8 mouse cellular contexts compared by ENCODE assay signal in the genomic region with DNA sequence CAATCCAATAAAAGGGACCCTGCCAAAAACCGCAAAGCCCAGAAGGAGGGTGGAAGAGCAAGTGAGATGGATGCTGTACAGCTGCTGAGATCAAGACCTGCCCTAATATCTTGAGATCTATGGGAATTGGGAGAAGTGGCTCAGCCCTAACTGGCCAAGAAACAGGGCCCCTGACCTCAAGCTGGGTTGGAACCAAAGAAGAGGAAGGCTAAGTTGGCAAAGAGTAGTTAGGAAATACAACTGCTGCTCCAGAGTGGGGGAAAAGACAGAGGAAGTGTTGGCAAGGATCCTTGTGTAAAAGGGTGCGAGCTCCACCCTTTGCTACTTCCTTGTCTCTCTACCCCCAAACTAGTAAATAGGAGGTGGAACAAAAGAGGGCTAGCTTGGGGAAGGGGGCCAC. TPM values are rescaled to one million over a fixed set of nuclear protein-coding genes. Genes with fewer than 3 reads are reported as not detected.
DNase-seq lines count a peak whose midpoint lies in the region; ATAC-seq and TF ChIP-seq lines count a peak whose summit lies in the region.

No protein-coding gene starts in this region.

- H3K36me3 ChIP-seq in forebrain, embryonic 14.5 days (ENCODE audit: control insufficient read depth, insufficient read depth, low read length): peaks cover 47% of the 10 kb centered on the region
- peaks cover 56% of the 10 kb centered on the region for H3K36me3 ChIP-seq in limb, embryonic 10.5 days
- peaks cover 10% of the 10 kb centered on the region; the same call in 1 of the 2 replicates for H3K36me3 ChIP-seq in midbrain, embryonic 11.5 days (ENCODE audit: control insufficient read depth, insufficient read depth, low read length)

- no peak overlapping the region for H3K9ac ChIP-seq in forebrain, embryonic 14.5 days (ENCODE audit: low read length)
- H3K9ac ChIP-seq in midbrain, embryonic 11.5 days (ENCODE audit: low read length): peak overlapping the region; percentile 9; the same call in 1 of the 2 replicates

- no peak for TF ChIP-seq CTCF in bone marrow macrophage, adult 2 months (IDR thresholded peaks at IDR 0.05; ENCODE audit: low read depth, low read length)

- peaks cover 29% of the 10 kb centered on the region for H3K4me1 ChIP-seq in bone marrow macrophage, adult 2 months (ENCODE audit: control insufficient read depth, insufficient read depth, low read length)
- H3K4me1 ChIP-seq in forebrain, embryonic 14.5 days (ENCODE audit: control insufficient read depth, insufficient read depth, low read length): no peaks in the 10 kb centered on the region
- peaks cover 5% of the 10 kb centered on the region; the same call in 1 of the 2 replicates for H3K4me1 ChIP-seq in limb, embryonic 10.5 days
- 0 out of 2 replicates have a peak, but pooled peaks cover 3% of the 10 kb centered on the region for H3K4me1 ChIP-seq in midbrain, embryonic 11.5 days (ENCODE audit: control insufficient read depth, insufficient read depth, low read length)

- H3K4me2 ChIP-seq in forebrain, embryonic 14.5 days (ENCODE audit: low read length): peak overlapping the region; percentile 68
- H3K4me2 ChIP-seq in midbrain, embryonic 11.5 days: peak overlapping the region; percentile 71

- H3K9me3 ChIP-seq in forebrain, embryonic 14.5 days (replicated peaks; ENCODE audit: control insufficient read depth, low read length): no peaks in the 10 kb centered on the region
- no peaks in the 10 kb centered on the region for H3K9me3 ChIP-seq in limb, embryonic 10.5 days (replicated peaks)
- no peaks in the 10 kb centered on the region for H3K9me3 ChIP-seq in midbrain, embryonic 11.5 days (ENCODE audit: control insufficient read depth, low read length)

- 83% methylated on average over 2 of the region's 2 CpGs for WGBS in forebrain, embryonic 14.5 days
- WGBS in limb, embryonic 10.5 days: 100% methylated on average over 2 of the region's 2 CpGs
- WGBS in midbrain, embryonic 11.5 days: 88% methylated on average over 2 of the region's 2 CpGs

- H3K4me3 ChIP-seq in bone marrow macrophage, adult 2 months (ENCODE audit: insufficient read depth, low read length): peak overlapping the region; percentile 37; the same call in 1 of the 2 replicates
- H3K4me3 ChIP-seq in forebrain, embryonic 14.5 days (ENCODE audit: low read depth, low read length): peak overlapping the region; percentile 51
- peak overlapping the region; percentile 65 for H3K4me3 ChIP-seq in limb, embryonic 10.5 days
- H3K4me3 ChIP-seq in midbrain, embryonic 11.5 days (ENCODE audit: low read depth, low read length): peak overlapping the region; percentile 56

- no peaks in the 10 kb centered on the region for H3K27me3 ChIP-seq in forebrain, embryonic 14.5 days (replicated peaks; ENCODE audit: control insufficient read depth, insufficient read depth, low read length)
- H3K27me3 ChIP-seq in limb, embryonic 10.5 days (ENCODE audit: low read depth, poor library complexity, severe bottlenecking): 0 out of 2 replicates have a peak, but pooled peaks cover 11% of the 10 kb centered on the region
- no peaks in the 10 kb centered on the region for H3K27me3 ChIP-seq in midbrain, embryonic 11.5 days (ENCODE audit: control insufficient read depth, insufficient read depth, low read length)

- DNase-seq in forebrain, embryonic 14.5 days (ENCODE audit: low spot score): no peak
- DNase-seq in limb, embryonic 10.5 days (ENCODE audit: low spot score): no peak
- no peak for DNase-seq in midbrain, embryonic 11.5 days (ENCODE audit: low spot score, missing footprints)
- DNase-seq in cerebellum, postnatal 36 days: no peak
- no peak for DNase-seq in adrenal gland, postnatal 36 days
- DNase-seq in spleen, adult 18-20 months: no peak

- ATAC-seq in forebrain, embryonic 14.5 days: no peak
- no peak for ATAC-seq in midbrain, embryonic 11.5 days (ENCODE audit: low FRiP score)
- no peak for ATAC-seq in erythroid progenitor cell, adult 5-6 weeks (replicated peaks; ENCODE audit: low FRiP score, poor library complexity, severe bottlenecking)

- H3K27ac ChIP-seq in bone marrow macrophage, adult 2 months (ENCODE audit: insufficient read depth, low read depth, low read length): peak overlapping the region; percentile 96
- no peak overlapping the region for H3K27ac ChIP-seq in forebrain, embryonic 14.5 days (ENCODE audit: low read depth, low read length)
- no peak overlapping the region for H3K27ac ChIP-seq in limb, embryonic 10.5 days
- H3K27ac ChIP-seq in midbrain, embryonic 11.5 days (ENCODE audit: low read depth, low read length): no peak overlapping the region

- no peak for TF ChIP-seq POLR2A in bone marrow macrophage, adult 2 months (IDR thresholded peaks at IDR 0.05; ENCODE audit: borderline replicate concordance, low read depth, low read length)

RNA-seq across cellular contexts. Expression of gene Flna, which starts 6.2 kb away (rescaled TPM):
- polyA plus RNA-seq in bone marrow macrophage, adult 2 months (2012; ENCODE audit: insufficient read depth, insufficient read length, missing spikeins): 326 and 442 TPM in 2 replicates
- 88.1 and 103 TPM in 2 replicates for polyA plus RNA-seq in forebrain, embryonic 14.5 days (2014; fragmentation: Nextera tagmentation; extraction: Ambion mirVana)
- polyA plus RNA-seq in limb, embryonic 10.5 days (2016; fragmentation: Nextera tagmentation; extraction: Ambion mirVana): 273 and 333 TPM in 2 replicates
- polyA plus RNA-seq in midbrain, embryonic 11.5 days (2014; fragmentation: Nextera tagmentation; extraction: Ambion mirVana): 178 and 185 TPM in 2 replicates
- total RNA-seq in adrenal gland, postnatal 36 days (2021): 100 to 1,000 TPM; 129 to 211 TPM
- 103 and 114 TPM in 2 replicates for total RNA-seq in erythroid progenitor cell, adult 5-6 weeks (2015; ENCODE audit: low replicate concordance)
- 122 and 133 TPM in 2 replicates for total RNA-seq in erythroid progenitor cell, adult 5-6 weeks (2017; ENCODE audit: low replicate concordance)

RNA-seq across cellular contexts. Expression of gene Emd, which starts 11.1 kb away (rescaled TPM):
- polyA plus RNA-seq in bone marrow macrophage, adult 2 months (2012; ENCODE audit: insufficient read depth, insufficient read length, missing spikeins): 61.4 and 66.9 TPM in 2 replicates
- polyA plus RNA-seq in forebrain, embryonic 14.5 days (2014; fragmentation: Nextera tagmentation; extraction: Ambion mirVana): 26.1 and 37.9 TPM in 2 replicates
- 25.2 and 29.8 TPM in 2 replicates for polyA plus RNA-seq in limb, embryonic 10.5 days (2016; fragmentation: Nextera tagmentation; extraction: Ambion mirVana)
- polyA plus RNA-seq in midbrain, embryonic 11.5 days (2014; fragmentation: Nextera tagmentation; extraction: Ambion mirVana): 24.3 and 25.2 TPM in 2 replicates
- 100 to 1,000 TPM in 1 of 2 experiments, 10 to 100 TPM in 1; 53.0 to 121 TPM for total RNA-seq in adrenal gland, postnatal 36 days (2021)
- 39.3 and 44.4 TPM in 2 replicates for total RNA-seq in erythroid progenitor cell, adult 5-6 weeks (2015; ENCODE audit: low replicate concordance)
- total RNA-seq in erythroid progenitor cell, adult 5-6 weeks (2017; ENCODE audit: low replicate concordance): 23.2 and 29.5 TPM in 2 replicates

RNA-seq across cellular contexts. Expression of gene Rpl10, which starts 27.2 kb away (rescaled TPM):
- 136 and 172 TPM in 2 replicates for polyA plus RNA-seq in bone marrow macrophage, adult 2 months (2012; ENCODE audit: insufficient read depth, insufficient read length, missing spikeins)
- 528 and 677 TPM in 2 replicates for polyA plus RNA-seq in forebrain, embryonic 14.5 days (2014; fragmentation: Nextera tagmentation; extraction: Ambion mirVana)
- polyA plus RNA-seq in limb, embryonic 10.5 days (2016; fragmentation: Nextera tagmentation; extraction: Ambion mirVana): 862 and 901 TPM in 2 replicates
- 661 and 713 TPM in 2 replicates for polyA plus RNA-seq in midbrain, embryonic 11.5 days (2014; fragmentation: Nextera tagmentation; extraction: Ambion mirVana)
- 100 to 1,000 TPM; 409 to 419 TPM for total RNA-seq in adrenal gland, postnatal 36 days (2021)
- 718 and 731 TPM in 2 replicates for total RNA-seq in erythroid progenitor cell, adult 5-6 weeks (2015; ENCODE audit: low replicate concordance)
- 354 and 377 TPM in 2 replicates for total RNA-seq in erythroid progenitor cell, adult 5-6 weeks (2017; ENCODE audit: low replicate concordance)

RNA-seq across cellular contexts. Expression of gene Taz, which starts 38.3 kb away (rescaled TPM):
- 74.6 and 79.4 TPM in 2 replicates for polyA plus RNA-seq in bone marrow macrophage, adult 2 months (2012; ENCODE audit: insufficient read depth, insufficient read length, missing spikeins)
- polyA plus RNA-seq in forebrain, embryonic 14.5 days (2014; fragmentation: Nextera tagmentation; extraction: Ambion mirVana): 60.2 and 65.0 TPM in 2 replicates
- polyA plus RNA-seq in limb, embryonic 10.5 days (2016; fragmentation: Nextera tagmentation; extraction: Ambion mirVana): 69.0 and 80.5 TPM in 2 replicates
- polyA plus RNA-seq in midbrain, embryonic 11.5 days (2014; fragmentation: Nextera tagmentation; extraction: Ambion mirVana): 57.9 and 60.9 TPM in 2 replicates
- 10 to 100 TPM; 64.7 to 87.2 TPM for total RNA-seq in adrenal gland, postnatal 36 days (2021)
- 41.8 and 53.2 TPM in 2 replicates for total RNA-seq in erythroid progenitor cell, adult 5-6 weeks (2015; ENCODE audit: low replicate concordance)
- total RNA-seq in erythroid progenitor cell, adult 5-6 weeks (2017; ENCODE audit: low replicate concordance): 13.8 and 18.6 TPM in 2 replicates

RNA-seq across cellular contexts. Expression of gene Dnase1l1, which starts 38.7 kb away (rescaled TPM):
- polyA plus RNA-seq in bone marrow macrophage, adult 2 months (2012; ENCODE audit: insufficient read depth, insufficient read length, missing spikeins): 274 and 292 TPM in 2 replicates
- 2.9 and 3.1 TPM in 2 replicates for polyA plus RNA-seq in forebrain, embryonic 14.5 days (2014; fragmentation: Nextera tagmentation; extraction: Ambion mirVana)
- 3.4 and 5.0 TPM in 2 replicates for polyA plus RNA-seq in limb, embryonic 10.5 days (2016; fragmentation: Nextera tagmentation; extraction: Ambion mirVana)
- 4.3 and 4.4 TPM in 2 replicates for polyA plus RNA-seq in midbrain, embryonic 11.5 days (2014; fragmentation: Nextera tagmentation; extraction: Ambion mirVana)
- total RNA-seq in adrenal gland, postnatal 36 days (2021): 10 to 100 TPM in 1 of 2 experiments, 1 to 10 TPM in 1; 9.4 to 16.3 TPM
- 108 and 154 TPM in 2 replicates for total RNA-seq in erythroid progenitor cell, adult 5-6 weeks (2015; ENCODE audit: low replicate concordance)
- total RNA-seq in erythroid progenitor cell, adult 5-6 weeks (2017; ENCODE audit: low replicate concordance): 73.7 and 110 TPM in 2 replicates
